Mouse (Mus musculus) gastrocnemius, postnatal 14 days (tissue): ENCODE data around the gene Trmt13. TPM values are rescaled to one million over a fixed set of nuclear protein-coding genes. Genes with fewer than 3 reads are reported as not detected.

Experiments used
- DNase-seq: peaks from one replicate; pipeline ENCODE4 v3.0.0; 2021; ENCODE audit warnings: mixed read lengths
- intact Hi-C: fragments of 180-260 bp; cut with DNase I; formaldehyde crosslinking; loops from one replicate; pipeline ENCODE4 v1.15.1; 2025; ENCODE audit warnings: low total_unique reads
- total RNA-seq, 2 experiments: library from RNA; stranded (reverse); gene quantifications; 2 replicates each; pipeline ENCODE4 v1.2.3; 2021

Gene Trmt13
- total RNA-seq, 2 experiments from 2014 or later = 4.7 to 5.3 TPM

- DNase-seq = no peak
- intact Hi-C loops = no loop called here
Observed at GRCm38 (mm10) chr3:116637693-116638476, 23.5 kb upstream of the Trmt13 start.

GRCm38 (mm10) chr3:116635799-116636198 is 21.4 kb upstream of the Trmt13 start:
- intact Hi-C loops = no loop called here
- no peak for DNase-seq

GRCm38 (mm10) chr3:116634853-116635252 is 20.5 kb upstream of the Trmt13 start:
- intact Hi-C loops = no loop called here
- no peak for DNase-seq

GRCm38 (mm10) chr3:116634091-116634490 is 19.7 kb upstream of the Trmt13 start:
- intact Hi-C loops = no loop called here
- DNase-seq = no peak

GRCm38 (mm10) chr3:116632971-116633370 is 18.6 kb upstream of the Trmt13 start:
- no peak for DNase-seq

GRCm38 (mm10) chr3:116631459-116631858 is 17.1 kb upstream of the Trmt13 start:
- intact Hi-C loops = no loop called here
- DNase-seq = no peak

More at GRCm38 (mm10) chr3:116632971-116633370, 18.6 kb upstream of the Trmt13 start:
- intact Hi-C loops = no loop called here

GRCm38 (mm10) chr3:116622641-116623040 is 8.3 kb upstream of the Trmt13 start:
- DNase-seq = no peak
- intact Hi-C loops = no loop called here

GRCm38 (mm10) chr3:116620636-116621370 is 6.4 kb upstream of the Trmt13 start:
- intact Hi-C loops = no loop called here

GRCm38 (mm10) chr3:116618855-116619254 is 4.5 kb upstream of the Trmt13 start:
- DNase-seq = no peak
- intact Hi-C loops = no loop called here

More at GRCm38 (mm10) chr3:116620636-116621370, 6.4 kb upstream of the Trmt13 start:
- DNase-seq = no peak

- intact Hi-C loops = no loop called here
Observed at GRCm38 (mm10) chr3:116615318-116616068, 1.1 kb upstream of the Trmt13 start.

GRCm38 (mm10) chr3:116604570-116604969 is 9.8 kb downstream of the Trmt13 start:
- intact Hi-C loops = no loop called here
- no peak for DNase-seq

More at GRCm38 (mm10) chr3:116615318-116616068, 1.1 kb upstream of the Trmt13 start:
- no peak for DNase-seq

- intact Hi-C loops = no loop called here
- no peak for DNase-seq
Observed at GRCm38 (mm10) chr3:116601781-116602180, 12.6 kb downstream of the Trmt13 start.

- intact Hi-C loops = no loop called here
- no peak for DNase-seq
Observed at GRCm38 (mm10) chr3:116601005-116601404, 13.4 kb downstream of the Trmt13 start.

- intact Hi-C loops = loop anchor here (10.0 kb wide), 1 partner anchor 65 kb away; the partner anchor contains the start of gene Mfsd14a
- DNase-seq = no peak
Observed at GRCm38 (mm10) chr3:116599705-116600104, 14.7 kb downstream of the Trmt13 start.

- no peak for DNase-seq
- intact Hi-C loops = loop anchor here (10.0 kb wide), 1 partner anchor 69 kb away; the partner anchor contains the start of gene Mfsd14a
Observed at GRCm38 (mm10) chr3:116595603-116595991, 18.8 kb downstream of the Trmt13 start.

- intact Hi-C loops = loop anchor here (10.0 kb wide), 1 partner anchor 70 kb away; the partner anchor contains the start of gene Mfsd14a
- peak; percentile 99 for DNase-seq
Observed at GRCm38 (mm10) chr3:116594728-116595602, 19.4 kb downstream of the Trmt13 start, which contains the start of gene Sass6. Gene Sass6, plus strand, starts transcription at chr3:116594982.

- intact Hi-C loops = loop anchor here (10.0 kb wide), 1 partner anchor 71 kb away; the partner anchor contains the start of gene Mfsd14a
- no peak for DNase-seq
Observed at GRCm38 (mm10) chr3:116594076-116594727, 20.2 kb downstream of the Trmt13 start.

GRCm38 (mm10) chr3:116582201-116582600 is 32.2 kb downstream of the Trmt13 start:
- DNase-seq = no peak
- intact Hi-C loops = loop anchor here (10.0 kb wide), 1 partner anchor 67 kb away; the partner anchor contains the start of gene Dbt
